Mouse (Mus musculus) forebrain, embryonic 14.5 days (tissue): Measurements from ENCODE around the gene Tor1aip1. TPM values are rescaled to one million over a fixed set of nuclear protein-coding genes. Genes with fewer than 3 reads are reported as not detected.
"Not testable (repeated sequence)": the region's sequence is repeated elsewhere in the genome, so short reads cannot be mapped to it uniquely, and the experiment has no call there.

ENCODE experiments used
- ATAC-seq: fragments of 200-750 bp; cut with Nextera tagmentation; 2 replicates; pipeline ENCODE4 v1.8.0; 2017; ENCODE audit warnings: mild to moderate bottlenecking, moderate library complexity
- DNase-seq: peaks from one replicate; pipeline ENCODE4 v3.0.0-alpha.2; 2015; ENCODE audit warnings: low spot score
- H3K27ac ChIP-seq: fragments of 300-500 bp; sonication (generic); 2 replicates; pipeline ENCODE4 v1.5.1; 2014; ENCODE audit warnings: low read depth, mild to moderate bottlenecking, control low read depth, low read length, moderate library complexity
- H3K27me3 ChIP-seq: fragments of 300-500 bp; sonication (generic); replicated peaks from 2 replicates; pipeline ENCODE4 v1.6.1; 2014; ENCODE audit warnings: low read length, control low read depth, mixed read lengths; ENCODE audit not compliant: control insufficient read depth, insufficient read depth
- H3K36me3 ChIP-seq: fragments of 300-500 bp; sonication (generic); 2 replicates; pipeline ENCODE4 v1.6.1; 2014; ENCODE audit warnings: low read length, control low read depth; ENCODE audit not compliant: control insufficient read depth, insufficient read depth
- H3K4me1 ChIP-seq: fragments of 300-500 bp; sonication (generic); 2 replicates; pipeline ENCODE4 v1.6.1; 2014; ENCODE audit warnings: antibody characterized with exemption, low read length, control low read depth; ENCODE audit not compliant: control insufficient read depth, insufficient read depth
- H3K4me2 ChIP-seq: fragments of 300-500 bp; sonication (generic); 2 replicates; pipeline ENCODE4 v1.6.1; 2014; ENCODE audit warnings: mild to moderate bottlenecking, control low read depth, low read length
- H3K4me3 ChIP-seq: fragments of 300-500 bp; sonication (generic); 2 replicates; pipeline ENCODE4 v1.5.1; 2014; ENCODE audit warnings: low read depth, low read length, control low read depth
- H3K9ac ChIP-seq: fragments of 300-500 bp; sonication (generic); 2 replicates; pipeline ENCODE4 v1.6.1; 2014; ENCODE audit warnings: mild to moderate bottlenecking, low read length, control low read depth, moderate library complexity
- H3K9me3 ChIP-seq: fragments of 300-500 bp; sonication (generic); replicated peaks from 2 replicates; pipeline ENCODE4 v1.6.1; 2016; ENCODE audit warnings: low read length, control low read depth, mixed read lengths; ENCODE audit not compliant: control insufficient read depth
- WGBS: fragments of 180-500 bp; shearing (Covaris S2); extraction: QIAGEN DNeasy Blood & Tissue Kit; methylation state at CpG from one replicate; pipeline ENCODE4 v1.1.7; 2014; 5-methylcytosine and 5-hydroxymethylcytosine counted together
- polyA plus RNA-seq: library from polyadenylated mRNA; unstranded; fragments of >200 nt; fragmentation: Nextera tagmentation; extraction: Ambion mirVana; gene quantifications from 2 replicates; pipeline ENCODE4 v1.2.1, GENCODE M21; 2014

The Tor1aip1 gene
- polyA plus RNA-seq, 1 experiment from 2014 or later, result 24.3 TPM

GRCm38 (mm10) chr1:156062193-156062592 lies 25.9 kb upstream of the Tor1aip1 start:
- H3K4me3 ChIP-seq, result no peak overlapping the region
- 94% methylated on average over 4 of the region's 4 CpGs for WGBS
- no peak for ATAC-seq
- no peak overlapping the region for H3K27ac ChIP-seq
- H3K27me3 ChIP-seq, result no peaks in the 10 kb centered on the region
- DNase-seq, result no peak
- H3K4me1 ChIP-seq, result no peaks in the 10 kb centered on the region
- H3K4me2 ChIP-seq, result no peak overlapping the region
- peaks cover 45% of the 10 kb centered on the region for H3K36me3 ChIP-seq
- no peaks in the 10 kb centered on the region for H3K9me3 ChIP-seq
- no peak overlapping the region for H3K9ac ChIP-seq

DNA sequence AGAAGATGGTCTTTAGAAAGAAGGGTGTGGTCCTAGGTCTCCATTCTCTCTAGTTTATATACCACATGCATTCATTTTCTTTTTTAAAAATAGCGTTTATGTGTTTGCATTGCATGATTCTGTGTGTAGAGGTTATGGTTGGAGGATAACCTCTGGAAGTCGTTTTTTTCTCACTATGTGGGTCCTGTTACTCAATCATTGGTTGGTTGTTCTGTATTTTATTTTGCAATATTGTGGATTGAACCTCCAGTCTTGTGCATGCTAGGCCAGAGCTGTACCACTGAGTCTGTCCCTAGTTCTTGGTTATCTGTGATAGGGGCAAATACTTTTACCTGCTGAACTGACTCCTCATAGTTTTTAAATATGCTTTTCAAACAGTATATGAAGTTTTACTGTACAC lies 21.9 kb upstream of the Tor1aip1 start:
- ATAC-seq (no peak), DNase-seq (no peak)
- Histone ChIP-seq H3K9ac (no peak overlapping the region), H3K27me3 (no peaks in the 10 kb centered on the region), H3K4me2 (no peak overlapping the region), H3K36me3 (peaks cover 35% of the 10 kb centered on the region), H3K27ac (no peak overlapping the region), H3K4me3 (no peak overlapping the region), H3K9me3 (no peaks in the 10 kb centered on the region), H3K4me1 (no peaks in the 10 kb centered on the region)
- WGBS, result 91% methylated on average over 2 of the region's 2 CpGs

DNA sequence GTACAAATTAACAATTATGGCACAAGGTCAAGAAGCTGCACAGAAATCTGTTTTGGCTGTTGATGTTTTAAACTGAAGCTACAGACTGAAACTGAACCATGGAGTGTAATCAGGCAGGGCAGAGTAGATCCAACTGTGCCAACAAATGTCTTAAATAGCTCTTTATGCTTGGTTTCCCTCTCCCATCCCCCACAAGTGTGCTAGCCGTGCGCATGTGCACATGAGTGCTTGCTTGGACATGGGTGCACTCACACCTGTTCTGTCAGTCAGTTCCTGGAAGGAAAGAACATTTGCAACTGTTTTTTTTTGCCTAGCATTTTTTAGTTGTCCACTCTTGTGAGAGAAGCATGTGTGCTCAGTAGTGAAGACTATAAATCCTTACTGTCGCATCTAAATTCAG lies 10.4 kb upstream of the Tor1aip1 start:
- no peaks in the 10 kb centered on the region for H3K9me3 ChIP-seq
- 88% methylated on average over 3 of the region's 3 CpGs for WGBS
- H3K4me1 ChIP-seq, result peaks cover 12% of the 10 kb centered on the region
- H3K4me2 ChIP-seq, result no peak overlapping the region
- H3K9ac ChIP-seq, result no peak overlapping the region
- H3K27ac ChIP-seq, result no peak overlapping the region
- ATAC-seq, result no peak
- no peak overlapping the region for H3K4me3 ChIP-seq
- H3K36me3 ChIP-seq, result peaks cover 48% of the 10 kb centered on the region
- DNase-seq, result peak; percentile 18
- no peaks in the 10 kb centered on the region for H3K27me3 ChIP-seq

GRCm38 (mm10) chr1:156044211-156044611 lies 7.9 kb upstream of the Tor1aip1 start:
- no peak overlapping the region for H3K4me3 ChIP-seq
- H3K36me3 ChIP-seq, result peaks cover 26% of the 10 kb centered on the region
- ATAC-seq (no peak), DNase-seq (no peak)
- no peak overlapping the region for H3K27ac ChIP-seq
- no peaks in the 10 kb centered on the region for H3K27me3 ChIP-seq
- no peaks in the 10 kb centered on the region for H3K9me3 ChIP-seq
- WGBS, result 90% methylated on average over 5 of the region's 5 CpGs
- peaks cover 15% of the 10 kb centered on the region for H3K4me1 ChIP-seq
- H3K4me2 ChIP-seq, result no peak overlapping the region
- no peak overlapping the region for H3K9ac ChIP-seq

DNA sequence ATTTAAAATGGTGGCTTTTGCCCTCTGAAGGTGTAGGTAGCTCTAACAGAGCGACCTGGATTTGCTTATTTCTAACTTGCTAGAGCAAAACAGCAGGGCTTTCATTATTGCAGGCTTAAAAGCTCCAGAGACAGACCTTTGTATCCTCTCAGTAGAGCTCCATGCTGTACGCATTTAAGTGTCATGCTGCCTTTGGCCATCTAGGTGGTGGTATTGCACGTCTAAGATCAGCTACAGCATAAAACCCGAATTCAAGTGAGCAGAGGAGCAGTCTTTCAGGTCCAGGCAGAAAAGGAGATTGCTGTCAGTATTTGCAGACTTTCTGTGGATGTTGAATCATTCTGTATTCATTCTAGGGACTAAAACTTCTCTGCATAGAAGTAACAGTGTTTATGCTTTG lies 6.7 kb upstream of the Tor1aip1 start:
- Histone ChIP-seq H3K4me1 (peaks cover 15% of the 10 kb centered on the region), H3K27me3 (no peaks in the 10 kb centered on the region), H3K27ac (no peak overlapping the region), H3K9me3 (no peaks in the 10 kb centered on the region), H3K36me3 (peaks cover 21% of the 10 kb centered on the region), H3K9ac (no peak overlapping the region), H3K4me2 (no peak overlapping the region), H3K4me3 (no peak overlapping the region)
- WGBS, result 13% methylated on average over 4 of the region's 4 CpGs
- peak; percentile 82 for DNase-seq
- peak; percentile 35; the same call in 1 of the 2 replicates for ATAC-seq

GRCm38 (mm10) chr1:156042481-156042880 lies 6.2 kb upstream of the Tor1aip1 start:
- WGBS, result 83% methylated on average over 5 of the region's 5 CpGs
- no peak overlapping the region for H3K27ac ChIP-seq
- H3K4me1 ChIP-seq, result peaks cover 15% of the 10 kb centered on the region
- H3K9me3 ChIP-seq, result no peaks in the 10 kb centered on the region
- peaks cover 18% of the 10 kb centered on the region for H3K36me3 ChIP-seq
- H3K4me3 ChIP-seq, result no peak overlapping the region
- peak overlapping the region; percentile 58 for H3K4me2 ChIP-seq
- ATAC-seq (no peak), DNase-seq (no peak)
- no peaks in the 10 kb centered on the region for H3K27me3 ChIP-seq
- no peak overlapping the region; the same call in 1 of the 2 replicates for H3K9ac ChIP-seq

DNA sequence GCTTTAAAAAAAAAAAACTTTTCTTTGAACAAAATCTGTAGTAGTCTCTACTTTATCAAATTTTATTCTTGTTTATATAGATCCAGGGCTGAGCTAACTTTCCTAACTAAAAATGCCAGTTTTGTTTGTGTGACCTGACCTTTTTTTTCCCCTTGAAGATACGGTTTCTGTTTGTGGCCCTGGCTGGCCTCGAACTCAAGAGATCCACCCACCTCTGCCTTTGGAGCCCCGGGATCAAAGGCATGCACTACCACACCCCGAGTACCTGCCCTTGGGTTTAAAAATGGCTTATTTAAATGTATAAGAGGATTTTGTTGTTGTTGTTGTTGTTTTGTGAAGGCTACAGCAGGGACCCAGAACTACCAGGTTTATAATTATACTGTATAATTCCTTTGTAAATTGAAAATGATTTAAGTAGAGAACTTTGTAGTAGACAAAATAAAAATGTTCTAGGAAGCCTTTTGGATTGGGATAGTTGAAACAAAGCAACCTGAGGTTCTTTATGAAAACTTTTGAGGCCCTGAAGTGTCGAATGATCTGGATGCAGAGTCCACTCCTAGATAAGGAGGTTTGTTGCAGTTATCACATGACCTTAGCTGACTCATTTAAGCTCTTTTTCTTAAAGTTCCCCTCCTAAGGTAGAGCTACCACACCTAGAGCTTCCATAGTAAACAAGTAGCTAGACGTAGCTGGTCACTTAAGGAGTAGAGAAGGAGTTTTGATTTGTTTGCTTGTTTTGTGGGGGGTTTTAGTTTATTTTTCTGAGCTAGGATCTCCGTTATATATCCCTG lies 5.4 kb upstream of the Tor1aip1 start:
- peak overlapping the region; percentile 58 for H3K4me3 ChIP-seq
- H3K36me3 ChIP-seq, result peaks cover 13% of the 10 kb centered on the region
- H3K9me3 ChIP-seq, result no peaks in the 10 kb centered on the region
- peak overlapping the region; percentile 46; the same call in 1 of the 2 replicates for H3K9ac ChIP-seq
- peak overlapping the region; percentile 58 for H3K4me2 ChIP-seq
- H3K4me1 ChIP-seq, result peaks cover 15% of the 10 kb centered on the region
- ATAC-seq, result no peak
- H3K27ac ChIP-seq, result no peak overlapping the region
- 53% methylated on average over 7 of the region's 7 CpGs for WGBS
- DNase-seq, result no peak
- H3K27me3 ChIP-seq, result no peaks in the 10 kb centered on the region

GRCm38 (mm10) chr1:156040731-156041401 lies 4.6 kb upstream of the Tor1aip1 start:
- Histone ChIP-seq H3K36me3 (peaks cover 11% of the 10 kb centered on the region), H3K4me3 (peak overlapping the region; percentile 58), H3K9ac (peak overlapping the region; percentile 71), H3K27ac (no peak overlapping the region), H3K27me3 (no peaks in the 10 kb centered on the region), H3K4me2 (peak overlapping the region; percentile 58), H3K4me1 (peaks cover 13% of the 10 kb centered on the region), H3K9me3 (no peaks in the 10 kb centered on the region)
- WGBS, result 2% methylated on average over 22 of the region's 22 CpGs
- DNase-seq, result peak; percentile 96
- ATAC-seq, result peak; percentile 87

DNA sequence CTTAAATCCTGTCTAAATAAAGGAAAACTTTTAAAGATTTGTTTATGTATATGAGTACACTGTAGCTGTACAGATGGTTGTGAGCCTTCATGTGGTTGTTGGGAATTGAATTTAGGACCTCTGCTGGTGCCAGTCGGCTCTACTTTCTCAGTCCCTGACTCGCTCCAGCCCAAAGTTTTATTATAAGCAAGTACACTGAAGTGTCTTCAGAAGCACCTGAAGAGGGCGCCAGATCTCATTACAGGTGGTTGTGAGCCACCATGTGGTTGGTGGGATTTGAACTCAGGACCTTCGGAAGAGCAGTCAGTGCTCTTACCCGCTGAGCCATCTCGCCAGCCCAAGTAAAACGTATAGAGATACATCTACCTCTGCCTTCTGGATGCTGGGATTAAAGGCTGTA lies 3.7 kb upstream of the Tor1aip1 start:
- H3K27ac ChIP-seq, ATAC-seq, H3K9me3 ChIP-seq, DNase-seq, H3K27me3 ChIP-seq, H3K4me2 ChIP-seq, H3K4me3 ChIP-seq, H3K9ac ChIP-seq: not testable (repeated sequence)
- WGBS, result 67% methylated on average over 7 of the region's 7 CpGs
- peaks cover 11% of the 10 kb centered on the region for H3K36me3 ChIP-seq
- peaks cover 13% of the 10 kb centered on the region for H3K4me1 ChIP-seq
